Mouse (Mus musculus) hindbrain, embryonic 12.5 days (tissue): ENCODE measurements around the gene Cby1. TPM values are rescaled to one million over a fixed set of nuclear protein-coding genes. Genes with fewer than 3 reads are reported as not detected.

Experiments used
- polyA plus RNA-seq: library from polyadenylated mRNA; unstranded; fragments of >200 nt; fragmentation: Nextera tagmentation; extraction: Ambion mirVana; gene quantifications from 2 replicates; pipeline ENCODE4 v1.2.1, GENCODE M21; 2016

Cby1 gene
- polyA plus RNA-seq, 1 experiment from 2014 or later = 69.0 TPM

Other genes with a start within 250 kb of the Cby1 start
- gene Csnk1e, start 203.6 kb upstream of the Cby1 start, polyA plus RNA-seq = 280 and 284 TPM in 2 replicates
- not detected in 2 replicates for gene Kcnj4, start 154.0 kb upstream of the Cby1 start, polyA plus RNA-seq
- 32.2 and 39.2 TPM in 2 replicates for gene Kdelr3, start 142.8 kb upstream of the Cby1 start, polyA plus RNA-seq
- gene Ddx17, start 112.5 kb upstream of the Cby1 start, polyA plus RNA-seq = 76.5 and 77.2 TPM in 2 replicates
- gene Dmc1, start 54.1 kb upstream of the Cby1 start, polyA plus RNA-seq = 2.0 and 2.2 TPM in 2 replicates
- 5.5 and 5.9 TPM in 2 replicates for gene Fam227a, start 243 bp upstream of the Cby1 start, polyA plus RNA-seq
- 239 and 249 TPM in 2 replicates for gene Tomm22, start 11.7 kb downstream of the Cby1 start, polyA plus RNA-seq
- gene Josd1, start 28.7 kb downstream of the Cby1 start, polyA plus RNA-seq = 29.0 and 29.7 TPM in 2 replicates
- 41.4 and 45.5 TPM in 2 replicates for gene Gtpbp1, start 31.6 kb downstream of the Cby1 start, polyA plus RNA-seq
- 8.0 and 8.2 TPM in 2 replicates for gene Sun2, start 83.3 kb downstream of the Cby1 start, polyA plus RNA-seq
- gene Dnal4, start 118.7 kb downstream of the Cby1 start, polyA plus RNA-seq = 76.8 and 78.1 TPM in 2 replicates
- 13.1 TPM in 2 replicates for gene Nptxr, start 145.6 kb downstream of the Cby1 start, polyA plus RNA-seq
- gene Npcd, start 175.0 kb downstream of the Cby1 start, polyA plus RNA-seq = 0.61 TPM in 1 of 2 replicates, not detected in the other
- 34.7 and 38.0 TPM in 2 replicates for gene Cbx6, start 175.5 kb downstream of the Cby1 start, polyA plus RNA-seq
- 8.4 and 8.6 TPM in 2 replicates for gene Apobec3, start 232.5 kb downstream of the Cby1 start, polyA plus RNA-seq